Mouse (Mus musculus): ENCODE data around the gene Crmp1. TPM values are rescaled to one million over a fixed set of nuclear protein-coding genes. Genes with fewer than 3 reads are reported as not detected.

Crmp1 gene
- total RNA-seq, 2 experiments from 2014 or later = 0.58 to 1.0 TPM

Other genes with a start within 250 kb of the Crmp1 start
- gene Gm1043, start 156.6 kb upstream of the Crmp1 start, total RNA-seq (2021) = not detected
- gene Evc, start 95.0 kb downstream of the Crmp1 start, total RNA-seq (2021) = 10 to 100 TPM; 18.9 to 21.4 TPM
- gene Evc2, start 96.6 kb downstream of the Crmp1 start, total RNA-seq (2021) = 1 to 10 TPM; 6.9 to 7.2 TPM

All from gastrocnemius, postnatal 14 days (tissue).